Mouse (Mus musculus): ENCODE data around the gene 4932438H23Rik. TPM values are rescaled to one million over a fixed set of nuclear protein-coding genes. Genes with fewer than 3 reads are reported as not detected.
A peak's percentile ranks its signal among the peaks of the same experiment; 100 is the strongest.

4932438H23Rik gene
- polyA plus RNA-seq, 1 experiment from 2014 or later, result 0.27 TPM

GRCm38 (mm10) chr16:91068969-91069368 is 26.0 kb downstream of the 4932438H23Rik start:
- no peaks in the 10 kb centered on the region for H3K36me3 ChIP-seq
- no peak overlapping the region for H3K27ac ChIP-seq
- H3K4me1 ChIP-seq, result peaks cover 10% of the 10 kb centered on the region
- 24% methylated on average over 12 of the region's 12 CpGs for WGBS
- no peak overlapping the region for H3K9ac ChIP-seq
- ATAC-seq (ENCODE audit: low FRiP score, low read depth), result no peak
- H3K9me3 ChIP-seq, result no peaks in the 10 kb centered on the region
- peaks cover 11% of the 10 kb centered on the region; the same call in 1 of the 2 replicates for H3K27me3 ChIP-seq (replicated peaks)
- H3K4me2 ChIP-seq (replicated peaks), result peak overlapping the region; percentile 41
- no peak overlapping the region for H3K4me3 ChIP-seq

GRCm38 (mm10) chr16:91067122-91067521 is 27.8 kb downstream of the 4932438H23Rik start:
- H3K4me3 ChIP-seq, result no peak overlapping the region
- peaks cover 6% of the 10 kb centered on the region; the same call in 1 of the 2 replicates for H3K27me3 ChIP-seq (replicated peaks)
- no peaks in the 10 kb centered on the region for H3K36me3 ChIP-seq
- WGBS, result 100% methylated on average over 1 of the region's 1 CpGs
- H3K9me3 ChIP-seq, result no peaks in the 10 kb centered on the region
- ATAC-seq (ENCODE audit: low FRiP score, low read depth), result no peak
- H3K9ac ChIP-seq, result no peak overlapping the region
- no peak overlapping the region for H3K27ac ChIP-seq
- H3K4me2 ChIP-seq (replicated peaks), result no peak overlapping the region
- peaks cover 10% of the 10 kb centered on the region for H3K4me1 ChIP-seq

GRCm38 (mm10) chr16:91064583-91065365 is 30.1 kb downstream of the 4932438H23Rik start:
- H3K27ac ChIP-seq, result no peak overlapping the region
- 88% methylated on average over 12 of the region's 12 CpGs for WGBS

GRCm38 (mm10) chr16:91063786-91064185 is 31.1 kb downstream of the 4932438H23Rik start:
- no peak overlapping the region for H3K4me2 ChIP-seq (replicated peaks)
- H3K27me3 ChIP-seq (replicated peaks), result no peaks in the 10 kb centered on the region
- H3K9ac ChIP-seq, result no peak overlapping the region
- H3K4me1 ChIP-seq, result peaks cover 3% of the 10 kb centered on the region; the same call in 1 of the 2 replicates
- no peaks in the 10 kb centered on the region for H3K9me3 ChIP-seq
- no peak overlapping the region for H3K4me3 ChIP-seq
- H3K27ac ChIP-seq, result no peak overlapping the region
- WGBS, result 95% methylated on average over 10 of the region's 10 CpGs
- H3K36me3 ChIP-seq, result no peaks in the 10 kb centered on the region
- no peak for ATAC-seq (ENCODE audit: low FRiP score, low read depth)

More at GRCm38 (mm10) chr16:91064583-91065365, 30.1 kb downstream of the 4932438H23Rik start:
- H3K36me3 ChIP-seq, result no peaks in the 10 kb centered on the region
- no peak overlapping the region for H3K4me3 ChIP-seq
- H3K9ac ChIP-seq, result no peak overlapping the region
- no peaks in the 10 kb centered on the region for H3K27me3 ChIP-seq (replicated peaks)
- peaks cover 10% of the 10 kb centered on the region for H3K4me1 ChIP-seq
- no peaks in the 10 kb centered on the region for H3K9me3 ChIP-seq
- no peak for ATAC-seq (ENCODE audit: low FRiP score, low read depth)
- no peak overlapping the region for H3K4me2 ChIP-seq (replicated peaks)

- no peak for ATAC-seq (ENCODE audit: low FRiP score, low read depth)
- WGBS, result 86% methylated on average over 13 of the region's 13 CpGs
Observed at GRCm38 (mm10) chr16:91061531-91062318, 33.2 kb downstream of the 4932438H23Rik start.

DNA sequence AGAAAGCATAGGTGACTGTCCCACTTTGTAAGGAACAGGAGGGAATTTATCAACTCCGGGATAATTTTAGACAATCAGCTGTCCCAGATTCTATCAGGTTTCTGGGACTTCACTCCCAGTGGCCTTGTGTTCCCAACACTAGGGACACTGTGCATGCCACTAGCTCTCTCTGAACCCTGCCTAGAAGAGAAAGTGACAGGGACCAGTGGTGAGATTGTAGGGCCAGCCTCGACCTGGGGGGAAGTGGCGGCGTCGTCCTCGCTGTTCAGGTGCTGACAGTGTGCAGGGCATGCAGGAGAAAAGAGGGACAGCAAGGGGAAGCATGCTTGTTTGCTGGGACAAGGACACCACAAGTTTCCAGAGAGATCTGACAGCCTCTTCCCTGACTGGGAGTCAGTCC is 37.2 kb downstream of the 4932438H23Rik start:
- Histone ChIP-seq H3K9ac (no peak overlapping the region), H3K4me1 (no peaks in the 10 kb centered on the region), H3K36me3 (no peaks in the 10 kb centered on the region), H3K4me3 (no peak overlapping the region), H3K27me3 (replicated peaks) (peaks cover 8% of the 10 kb centered on the region), H3K27ac (no peak overlapping the region), H3K4me2 (replicated peaks) (no peak overlapping the region), H3K9me3 (no peaks in the 10 kb centered on the region)
- ATAC-seq (ENCODE audit: low FRiP score, low read depth), result no peak
- 81% methylated on average over 6 of the region's 6 CpGs for WGBS

More at GRCm38 (mm10) chr16:91061531-91062318, 33.2 kb downstream of the 4932438H23Rik start:
- Histone ChIP-seq H3K4me1 (no peaks in the 10 kb centered on the region), H3K36me3 (no peaks in the 10 kb centered on the region), H3K9ac (no peak overlapping the region), H3K4me3 (no peak overlapping the region), H3K9me3 (no peaks in the 10 kb centered on the region), H3K27me3 (replicated peaks) (no peaks in the 10 kb centered on the region), H3K27ac (no peak overlapping the region), H3K4me2 (replicated peaks) (no peak overlapping the region)

GRCm38 (mm10) chr16:91057261-91057660 is 37.7 kb downstream of the 4932438H23Rik start:
- peaks cover 8% of the 10 kb centered on the region for H3K27me3 ChIP-seq (replicated peaks)
- no peak overlapping the region for H3K9ac ChIP-seq
- H3K9me3 ChIP-seq, result no peaks in the 10 kb centered on the region
- no peak for ATAC-seq (ENCODE audit: low FRiP score, low read depth)
- no peaks in the 10 kb centered on the region for H3K4me1 ChIP-seq
- no peak overlapping the region for H3K4me2 ChIP-seq (replicated peaks)
- no peaks in the 10 kb centered on the region for H3K36me3 ChIP-seq
- no peak overlapping the region for H3K4me3 ChIP-seq
- WGBS, result 92% methylated on average over 4 of the region's 4 CpGs
- H3K27ac ChIP-seq, result no peak overlapping the region

GRCm38 (mm10) chr16:91056043-91056821 is 38.7 kb downstream of the 4932438H23Rik start:
- no peak overlapping the region for H3K27ac ChIP-seq
- H3K9me3 ChIP-seq, result no peaks in the 10 kb centered on the region
- WGBS, result 55% methylated on average over 16 of the region's 16 CpGs
- no peak overlapping the region for H3K9ac ChIP-seq
- no peaks in the 10 kb centered on the region for H3K36me3 ChIP-seq
- H3K4me1 ChIP-seq, result no peaks in the 10 kb centered on the region
- no peak overlapping the region for H3K4me2 ChIP-seq (replicated peaks)
- no peak for ATAC-seq (ENCODE audit: low FRiP score, low read depth)
- H3K27me3 ChIP-seq (replicated peaks), result peaks cover 8% of the 10 kb centered on the region
- H3K4me3 ChIP-seq, result no peak overlapping the region

- ATAC-seq (ENCODE audit: low FRiP score, low read depth), result no peak
- WGBS, result 80% methylated on average over 5 of the region's 5 CpGs
- peaks cover 8% of the 10 kb centered on the region for H3K27me3 ChIP-seq (replicated peaks)
Observed at GRCm38 (mm10) chr16:91055150-91055549, 39.8 kb downstream of the 4932438H23Rik start.

GRCm38 (mm10) chr16:91053599-91053998 is 41.3 kb downstream of the 4932438H23Rik start:
- Histone ChIP-seq H3K4me3 (no peak overlapping the region), H3K4me1 (no peaks in the 10 kb centered on the region), H3K9me3 (no peaks in the 10 kb centered on the region), H3K9ac (no peak overlapping the region), H3K36me3 (no peaks in the 10 kb centered on the region), H3K27me3 (replicated peaks) (peaks cover 8% of the 10 kb centered on the region), H3K4me2 (replicated peaks) (no peak overlapping the region), H3K27ac (no peak overlapping the region)
- no peak for ATAC-seq (ENCODE audit: low FRiP score, low read depth)
- WGBS, result 66% methylated on average over 8 of the region's 8 CpGs

More at GRCm38 (mm10) chr16:91055150-91055549, 39.8 kb downstream of the 4932438H23Rik start:
- Histone ChIP-seq H3K36me3 (no peaks in the 10 kb centered on the region), H3K4me3 (no peak overlapping the region), H3K9me3 (no peaks in the 10 kb centered on the region), H3K9ac (no peak overlapping the region), H3K27ac (no peak overlapping the region), H3K4me1 (no peaks in the 10 kb centered on the region), H3K4me2 (replicated peaks) (no peak overlapping the region)

GRCm38 (mm10) chr16:91045511-91045910 is 49.4 kb downstream of the 4932438H23Rik start:
- no peaks in the 10 kb centered on the region for H3K27me3 ChIP-seq (replicated peaks)
- H3K36me3 ChIP-seq, result peaks cover 9% of the 10 kb centered on the region
- WGBS, result 60% methylated on average over 8 of the region's 8 CpGs
- H3K4me1 ChIP-seq, result peaks cover 8% of the 10 kb centered on the region
- no peak overlapping the region for H3K9ac ChIP-seq
- H3K4me2 ChIP-seq (replicated peaks), result no peak overlapping the region; the same call in 1 of the 2 replicates
- H3K4me3 ChIP-seq, result no peak overlapping the region
- ATAC-seq (ENCODE audit: low FRiP score, low read depth), result no peak
- H3K27ac ChIP-seq, result no peak overlapping the region
- H3K9me3 ChIP-seq, result no peaks in the 10 kb centered on the region

Data from neural tube, embryonic 12.5 days (tissue).